Mouse (Mus musculus) midbrain, postnatal 0 days (tissue): ENCODE results near the gene Prdm16. TPM values are rescaled to one million over a fixed set of nuclear protein-coding genes. Genes with fewer than 3 reads are reported as not detected.

Experiments used
- ATAC-seq: fragments of 200-750 bp; cut with Nextera tagmentation; 2 replicates; pipeline ENCODE4 v1.8.0; 2017; ENCODE audit warnings: moderate number of reproducible peaks, mild to moderate bottlenecking, moderate TSS enrichment, moderate library complexity; ENCODE audit not compliant: low FRiP score
- DNase-seq: peaks from one replicate; pipeline ENCODE4 v3.0.0-alpha.2; 2015; ENCODE audit warnings: low spot score
- H3K27ac ChIP-seq: fragments of 300-500 bp; sonication (generic); 2 replicates; pipeline ENCODE4 v1.5.1; 2014; ENCODE audit warnings: low read depth, mild to moderate bottlenecking, low read length, mixed read lengths
- H3K27me3 ChIP-seq: fragments of 300-500 bp; sonication (generic); 2 replicates; pipeline ENCODE4 v1.6.1; 2014; ENCODE audit warnings: low read length, control low read depth, mixed read lengths; ENCODE audit not compliant: insufficient read depth
- H3K36me3 ChIP-seq: fragments of 300-500 bp; sonication (generic); 2 replicates; pipeline ENCODE4 v1.6.1; 2014; ENCODE audit warnings: low read length, control low read depth, mixed read lengths; ENCODE audit not compliant: insufficient read depth
- H3K4me1 ChIP-seq: fragments of 300-500 bp; sonication (generic); 2 replicates; pipeline ENCODE4 v1.6.1; 2014; ENCODE audit warnings: mild to moderate bottlenecking, control low read depth, antibody characterized with exemption, low read length, mixed read lengths; ENCODE audit not compliant: insufficient read depth
- H3K4me2 ChIP-seq: fragments of 300-500 bp; sonication (generic); 2 replicates; pipeline ENCODE4 v1.6.1; 2014; ENCODE audit warnings: low read depth, mild to moderate bottlenecking, low read length, mixed read lengths; ENCODE audit not compliant: poor library complexity, severe bottlenecking
- H3K4me3 ChIP-seq: fragments of 300-500 bp; sonication (generic); 2 replicates; pipeline ENCODE4 v1.5.1; 2014; ENCODE audit warnings: low read depth, mild to moderate bottlenecking, low read length, moderate library complexity
- H3K9ac ChIP-seq: fragments of 300-500 bp; sonication (generic); replicated peaks from 2 replicates; pipeline ENCODE4 v1.6.1; 2014; ENCODE audit warnings: mild to moderate bottlenecking, low read length, moderate library complexity, mixed read lengths; ENCODE audit not compliant: poor library complexity, severe bottlenecking
- H3K9me3 ChIP-seq: fragments of 300-500 bp; sonication (generic); 2 replicates; pipeline ENCODE4 v1.6.1; 2016; ENCODE audit warnings: low read length, control low read depth
- CTCF ChIP-seq: IDR thresholded peaks from 2 replicates; pipeline ENCODE4 v1.5.1; 2016; ENCODE audit warnings: antibody characterized with exemption, mild to moderate bottlenecking
- WGBS: fragments of 180-500 bp; shearing (Covaris S2); extraction: QIAGEN DNeasy Blood & Tissue Kit; methylation state at CpG from one replicate; pipeline ENCODE4 v1.1.7; 2014; 5-methylcytosine and 5-hydroxymethylcytosine counted together
- polyA plus RNA-seq: library from polyadenylated mRNA; unstranded; fragments of >200 nt; fragmentation: Nextera tagmentation; extraction: Ambion mirVana; gene quantifications from 2 replicates; pipeline ENCODE4 v1.2.1, GENCODE M21; 2015
- total RNA-seq: library from RNA; depleted of rRNA; stranded (reverse); fragments of >200 nt; gene quantifications from 2 replicates; pipeline ENCODE4 v1.2.3, GENCODE M21; 2014

Prdm16 gene
- total and polyA plus RNA-seq, 2 experiments from 2014 or later: 9.3 to 10.7 TPM

- Histone ChIP-seq H3K9me3 (no peaks in the 10 kb centered on the region), H3K4me1 (no peaks in the 10 kb centered on the region), H3K36me3 (no peaks in the 10 kb centered on the region), H3K4me3 (no peak overlapping the region), H3K27ac (no peak overlapping the region), H3K27me3 (no peaks in the 10 kb centered on the region), H3K4me2 (no peak overlapping the region), H3K9ac (no peak overlapping the region)
- peak; percentile 36 for DNase-seq
- no peak for TF ChIP-seq CTCF
- ATAC-seq: no peak
- WGBS: 76% methylated on average over 14 of the region's 14 CpGs
Measured at GRCm38 (mm10) chr4:154396652-154397301, 239.9 kb downstream of the Prdm16 start.

- H3K4me1 ChIP-seq: no peaks in the 10 kb centered on the region
- H3K27ac ChIP-seq: peak overlapping the region; percentile 43; the same call in 1 of the 2 replicates
- H3K4me2 ChIP-seq: no peak overlapping the region
- H3K9me3 ChIP-seq: no peaks in the 10 kb centered on the region
- H3K36me3 ChIP-seq: no peaks in the 10 kb centered on the region
- peak; percentile 78 for ATAC-seq
- no peak overlapping the region for H3K4me3 ChIP-seq
- 41% methylated on average over 7 of the region's 7 CpGs for WGBS
- H3K27me3 ChIP-seq: no peaks in the 10 kb centered on the region
- peak; percentile 72 for DNase-seq
- TF ChIP-seq CTCF: no peak
- no peak overlapping the region for H3K9ac ChIP-seq
Measured at GRCm38 (mm10) chr4:154394123-154394722, 242.4 kb downstream of the Prdm16 start.

GRCm38 (mm10) chr4:154393196-154394122, 243.2 kb downstream of the Prdm16 start:
- H3K9me3 ChIP-seq: no peaks in the 10 kb centered on the region
- H3K27ac ChIP-seq: peak overlapping the region; percentile 32; the same call in 1 of the 2 replicates
- DNase-seq: no peak
- TF ChIP-seq CTCF: peak; percentile 72
- no peaks in the 10 kb centered on the region for H3K36me3 ChIP-seq
- peak; percentile 64; the same call in 1 of the 2 replicates for ATAC-seq
- no peak overlapping the region for H3K4me2 ChIP-seq
- no peak overlapping the region for H3K9ac ChIP-seq
- H3K4me3 ChIP-seq: no peak overlapping the region
- no peaks in the 10 kb centered on the region for H3K4me1 ChIP-seq
- no peaks in the 10 kb centered on the region for H3K27me3 ChIP-seq
- WGBS: 29% methylated on average over 18 of the region's 18 CpGs

- no peak overlapping the region for H3K4me2 ChIP-seq
- no peaks in the 10 kb centered on the region for H3K27me3 ChIP-seq
- no peak overlapping the region for H3K27ac ChIP-seq
- no peak overlapping the region for H3K4me3 ChIP-seq
- H3K9ac ChIP-seq: no peak overlapping the region
- H3K36me3 ChIP-seq: no peaks in the 10 kb centered on the region
- 86% methylated on average over 1 of the region's 1 CpGs for WGBS
- TF ChIP-seq CTCF: peak; percentile 43
- DNase-seq (no peak), ATAC-seq (no peak)
- no peaks in the 10 kb centered on the region for H3K9me3 ChIP-seq
- no peaks in the 10 kb centered on the region for H3K4me1 ChIP-seq
Measured at GRCm38 (mm10) chr4:154392641-154393040, 244.0 kb downstream of the Prdm16 start.

- H3K27me3 ChIP-seq: no peaks in the 10 kb centered on the region
- no peak overlapping the region for H3K27ac ChIP-seq
- WGBS: 16% methylated on average over 20 of the region's 20 CpGs
- DNase-seq: peak; percentile 74
- peak; percentile 18; the same call in 1 of the 2 replicates for TF ChIP-seq CTCF
- H3K4me1 ChIP-seq: no peaks in the 10 kb centered on the region
- no peaks in the 10 kb centered on the region for H3K9me3 ChIP-seq
- ATAC-seq: peak; percentile 22; the same call in 1 of the 2 replicates
- H3K9ac ChIP-seq: no peak overlapping the region
- no peaks in the 10 kb centered on the region for H3K36me3 ChIP-seq
- H3K4me2 ChIP-seq: no peak overlapping the region
- H3K4me3 ChIP-seq: no peak overlapping the region
Measured at GRCm38 (mm10) chr4:154390333-154391080, 246.2 kb downstream of the Prdm16 start.
